Mouse (Mus musculus): ENCODE results near the gene Cdh3.

DNA sequence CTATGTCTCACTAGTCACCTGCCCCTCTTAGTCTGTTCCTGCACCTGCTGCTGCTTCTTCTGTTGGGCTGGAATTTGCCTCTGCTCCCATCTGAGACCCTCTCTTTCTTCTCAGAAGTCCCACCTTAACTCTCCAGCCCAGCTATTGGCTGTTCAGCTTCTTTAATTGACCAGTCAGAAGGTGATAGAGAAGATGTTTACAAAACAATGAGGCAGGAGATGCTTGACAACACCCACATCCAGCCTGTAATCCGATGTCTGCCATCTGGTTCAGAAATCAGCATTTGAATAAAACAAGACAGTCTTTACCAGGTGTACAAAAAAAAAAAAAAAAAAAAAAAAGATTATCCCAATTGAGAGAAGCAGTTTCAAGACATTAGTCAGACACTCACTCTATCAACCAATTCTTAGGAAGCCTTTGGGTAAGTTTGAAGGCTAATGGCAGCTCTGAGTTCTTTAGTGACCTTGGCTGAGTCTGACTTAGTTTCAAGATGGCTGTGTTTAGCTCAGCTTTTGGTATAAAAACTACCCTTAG, 5.3 kb downstream of the Cdh3 start:
- no peak for TF ChIP-seq CTCF (IDR thresholded peaks at IDR 0.05; ENCODE audit: low read depth, low read length)
- peak; percentile 82 for TF ChIP-seq EP300 (IDR thresholded peaks at IDR 0.05; ENCODE audit: insufficient read depth, low read depth, low read length)
- TF ChIP-seq POLR2A (IDR thresholded peaks at IDR 0.05; ENCODE audit: insufficient read depth, low read length): peak; percentile 40
